Mouse (Mus musculus): ENCODE measurements around the gene Vapb.

Vapb gene

GRCm38 (mm10) chr2:173791904-173792757 lies 54.8 kb downstream of the Vapb start:
- DNase-seq (ENCODE audit: low spot score), result no peak

DNA sequence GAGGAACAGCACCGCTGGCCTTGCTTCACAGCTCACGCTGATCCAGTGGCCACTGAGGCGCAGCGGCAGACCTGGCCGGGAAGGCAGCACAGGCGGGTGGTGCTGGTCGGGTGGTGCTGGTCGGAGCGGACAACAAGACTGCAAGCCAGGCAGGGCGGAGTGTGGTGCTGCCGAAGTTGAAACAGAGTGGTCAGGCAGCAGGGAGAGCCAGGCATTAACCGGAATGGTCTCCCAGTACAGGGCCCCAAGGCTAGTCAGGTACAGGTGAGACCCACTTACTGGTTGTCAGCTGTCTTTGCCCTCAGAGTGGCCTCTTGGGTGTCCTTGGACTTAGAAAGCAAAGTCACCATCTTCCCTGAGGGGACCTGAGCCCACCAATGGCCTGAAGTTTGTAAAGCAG lies 56.7 kb downstream of the Vapb start:
- DNase-seq (ENCODE audit: low spot score), result no peak

- no peak for DNase-seq (ENCODE audit: low spot score)
These were observed 57.5 kb downstream of the Vapb start for GRCm38 (mm10) chr2:173794531-173795510.

DNA sequence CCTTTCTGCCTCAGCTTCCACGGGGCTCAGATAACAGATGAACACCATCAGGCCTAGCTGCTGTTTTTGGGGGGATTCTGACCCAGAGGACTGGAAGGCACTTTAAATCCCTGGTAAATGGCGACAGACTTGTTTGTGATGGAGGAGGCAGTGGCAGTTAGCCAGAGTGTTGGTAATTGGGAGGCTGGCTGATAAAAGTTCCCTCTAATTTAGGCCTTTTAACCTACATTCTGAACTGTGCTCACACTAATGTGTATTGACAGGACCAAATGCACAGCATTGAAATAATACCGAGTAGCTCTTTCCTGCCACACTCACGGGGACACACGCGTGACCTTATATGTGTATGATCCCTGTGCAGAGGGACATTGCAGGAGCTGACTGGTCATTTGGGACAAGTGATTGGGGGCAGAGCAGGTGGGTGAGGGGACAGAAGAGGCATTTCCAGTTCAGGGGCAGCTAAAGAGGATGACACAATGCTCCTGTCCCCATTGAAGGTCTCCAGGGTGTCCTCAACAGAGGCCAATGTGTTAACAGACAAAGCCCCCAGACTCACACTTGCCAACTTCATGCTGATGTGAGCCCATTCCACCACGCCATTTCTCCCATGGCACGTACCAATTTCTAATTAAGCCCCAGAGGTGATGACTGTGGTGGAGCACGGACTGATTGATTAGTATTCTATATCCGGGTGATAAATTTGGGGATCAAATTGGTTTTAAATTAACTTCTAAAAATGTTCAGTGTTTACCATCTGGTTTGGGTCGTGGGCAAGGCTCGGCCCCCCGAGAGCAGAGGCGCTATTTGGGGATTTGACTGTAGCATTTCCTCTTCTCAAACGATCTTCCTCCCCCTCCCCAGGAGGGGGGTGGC lies 58.7 kb downstream of the Vapb start:
- DNase-seq (ENCODE audit: low spot score), result no peak

GRCm38 (mm10) chr2:173796674-173796963 lies 59.3 kb downstream of the Vapb start:
- no peak for DNase-seq (ENCODE audit: low spot score)

GRCm38 (mm10) chr2:173799513-173799912 lies 62.2 kb downstream of the Vapb start:
- DNase-seq (ENCODE audit: low spot score), result no peak

- DNase-seq (ENCODE audit: low spot score), result no peak
These were observed 63.3 kb downstream of the Vapb start for GRCm38 (mm10) chr2:173800566-173800965.

DNA sequence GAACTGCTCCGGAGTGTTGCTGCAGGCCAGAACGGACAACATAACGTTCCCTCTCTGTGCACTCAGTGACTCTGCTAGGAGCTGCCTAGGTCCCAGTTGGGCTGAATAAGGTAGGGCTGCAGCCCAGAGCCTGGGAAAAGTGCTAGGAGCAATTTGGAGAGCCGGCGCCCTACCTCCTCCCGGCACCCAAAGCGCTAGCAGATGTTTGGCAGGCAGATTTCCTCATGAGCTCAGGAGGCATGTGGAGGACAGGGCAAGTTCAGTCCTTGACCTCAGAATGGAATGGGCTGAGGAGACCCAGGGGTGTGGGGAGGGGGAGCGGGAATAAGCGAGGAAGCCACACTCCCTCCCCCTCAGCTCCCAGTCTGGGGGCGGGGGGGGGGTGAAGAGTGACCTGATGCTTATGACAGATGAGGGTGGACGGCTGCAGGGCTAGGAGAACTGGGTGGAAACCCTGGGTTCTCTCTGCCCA lies 64.1 kb downstream of the Vapb start:
- no peak for DNase-seq (ENCODE audit: low spot score)

- DNase-seq (ENCODE audit: low spot score), result no peak
These were observed 64.9 kb downstream of the Vapb start for GRCm38 (mm10) chr2:173802176-173802575.

DNA sequence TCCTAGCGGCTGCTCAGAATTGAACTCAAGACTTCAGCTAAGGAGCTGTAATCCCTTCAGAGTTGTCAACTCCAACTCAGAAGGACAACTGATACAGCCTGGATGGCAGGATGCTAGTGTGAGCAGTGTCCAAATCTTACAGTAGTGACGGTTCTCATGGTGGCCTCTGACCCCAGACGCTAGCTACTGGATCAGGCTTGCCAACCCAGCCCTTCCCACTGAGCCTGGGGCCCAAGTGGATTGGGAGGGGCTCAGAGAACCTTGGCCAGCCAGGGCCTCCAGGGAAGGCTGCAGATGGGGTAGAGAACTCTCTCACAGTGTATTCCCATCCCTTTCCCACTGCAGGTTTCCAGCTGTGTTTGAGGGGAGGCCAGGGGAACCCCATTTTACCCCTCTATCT lies 65.6 kb downstream of the Vapb start:
- DNase-seq (ENCODE audit: low spot score), result no peak

GRCm38 (mm10) chr2:173803827-173804226 lies 66.5 kb downstream of the Vapb start:
- no peak for DNase-seq (ENCODE audit: low spot score)

DNA sequence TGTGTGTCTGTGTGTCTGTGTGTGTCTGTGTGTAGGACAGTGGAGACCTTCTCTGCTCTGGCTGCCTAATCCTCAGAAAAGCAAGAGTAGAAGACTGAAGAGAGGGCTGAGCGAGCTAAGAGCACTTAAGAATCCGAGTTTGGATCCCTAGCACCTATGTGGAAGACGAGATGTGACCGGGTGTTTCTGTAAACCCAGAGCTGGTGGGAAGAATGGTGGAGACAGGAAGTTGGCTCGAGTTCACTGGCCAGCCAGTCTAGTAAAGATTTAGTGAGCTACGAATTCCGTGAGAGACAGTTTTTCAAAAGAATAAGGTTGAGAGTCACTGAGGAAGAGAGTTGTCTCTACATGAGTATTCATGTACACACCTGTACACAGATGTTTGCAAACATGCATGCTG lies 69.3 kb downstream of the Vapb start:
- DNase-seq (ENCODE audit: low spot score), result no peak

DNA sequence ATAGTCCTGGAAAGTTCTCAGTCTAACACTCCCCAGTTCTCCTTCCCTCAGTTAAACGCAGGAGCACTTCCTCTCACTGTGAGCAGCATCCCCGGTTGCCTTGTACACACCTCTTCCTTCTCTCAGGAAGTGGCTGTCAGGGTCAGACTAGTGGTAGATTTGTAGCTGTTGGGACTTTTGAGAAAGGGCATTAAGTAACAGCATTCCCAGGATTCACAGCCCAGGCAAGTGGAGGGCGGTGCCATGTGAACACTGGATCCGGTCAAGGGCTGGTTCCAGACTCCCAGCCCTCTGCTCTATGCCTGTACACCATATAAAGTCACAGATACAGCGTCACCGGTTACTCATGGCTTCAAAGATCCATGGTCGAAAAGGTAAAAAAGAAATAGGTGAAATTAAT lies 71.6 kb downstream of the Vapb start:
- DNase-seq (ENCODE audit: low spot score), result no peak

DNA sequence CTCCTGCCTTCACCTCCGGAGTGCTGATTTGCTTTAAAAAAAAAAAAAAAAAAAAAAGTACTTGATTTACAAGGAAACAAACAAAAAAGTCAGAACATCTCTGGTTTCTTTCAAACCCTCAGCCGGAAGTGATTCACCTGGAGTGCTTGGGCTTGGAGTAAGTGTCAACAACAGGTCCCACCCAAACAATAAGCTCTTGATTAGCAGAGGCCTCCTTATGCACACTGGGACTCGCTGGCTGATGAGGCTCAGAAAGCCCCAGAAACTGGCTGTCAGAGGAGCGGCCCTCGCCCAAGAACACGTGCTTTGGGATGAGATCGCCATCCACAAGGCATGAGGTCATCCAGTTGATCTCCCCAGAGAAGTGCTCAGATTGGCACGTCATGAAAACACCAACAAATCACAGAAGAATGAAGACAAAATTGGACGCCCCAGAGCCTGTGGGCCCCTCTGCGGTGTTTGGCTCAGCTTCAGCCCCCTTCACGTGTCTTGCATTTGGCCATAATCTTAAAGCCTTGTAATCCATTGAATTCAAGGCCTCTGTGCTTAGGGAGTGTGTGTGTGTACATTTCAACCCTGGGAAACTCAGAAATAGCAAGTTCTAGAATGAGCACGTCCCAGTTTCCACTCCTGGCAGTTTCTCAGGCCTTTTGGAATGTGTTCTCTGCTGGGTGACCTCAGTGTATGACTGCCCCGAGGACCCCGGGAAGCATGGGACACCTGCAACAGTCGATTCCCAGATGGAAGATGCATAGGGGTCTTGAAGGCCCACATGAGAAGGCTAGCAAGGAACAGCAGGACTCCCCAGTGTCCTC lies 72.9 kb downstream of the Vapb start:
- no peak for DNase-seq (ENCODE audit: low spot score)

GRCm38 (mm10) chr2:173810851-173811130 lies 73.5 kb downstream of the Vapb start:
- DNase-seq (ENCODE audit: low spot score), result no peak

DNA sequence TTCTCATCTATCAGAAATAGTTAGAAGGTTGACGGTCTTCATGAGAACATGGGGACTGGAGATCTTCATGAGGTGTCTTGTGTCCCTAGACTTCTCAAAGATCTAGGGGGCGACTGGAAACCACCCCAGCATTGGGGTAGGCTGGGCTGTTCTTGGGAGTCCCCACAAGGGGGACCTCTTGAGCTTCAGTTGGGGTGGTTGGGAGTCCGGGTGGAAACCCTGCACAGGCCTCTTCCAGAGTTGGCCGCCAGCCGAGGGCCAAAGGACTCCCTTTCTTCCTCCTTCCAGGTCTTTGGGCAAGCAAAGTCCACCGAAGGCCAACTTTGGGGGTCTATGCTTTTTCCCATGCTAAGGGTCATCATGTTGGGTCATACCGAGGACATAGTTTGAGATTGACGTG lies 74.5 kb downstream of the Vapb start:
- DNase-seq (ENCODE audit: low spot score), result no peak

GRCm38 (mm10) chr2:173813071-173813470 lies 75.8 kb downstream of the Vapb start:
- no peak for DNase-seq (ENCODE audit: low spot score)

- no peak for DNase-seq (ENCODE audit: low spot score)
These were observed 89.0 kb downstream of the Vapb start for GRCm38 (mm10) chr2:173826287-173826686.

DNA sequence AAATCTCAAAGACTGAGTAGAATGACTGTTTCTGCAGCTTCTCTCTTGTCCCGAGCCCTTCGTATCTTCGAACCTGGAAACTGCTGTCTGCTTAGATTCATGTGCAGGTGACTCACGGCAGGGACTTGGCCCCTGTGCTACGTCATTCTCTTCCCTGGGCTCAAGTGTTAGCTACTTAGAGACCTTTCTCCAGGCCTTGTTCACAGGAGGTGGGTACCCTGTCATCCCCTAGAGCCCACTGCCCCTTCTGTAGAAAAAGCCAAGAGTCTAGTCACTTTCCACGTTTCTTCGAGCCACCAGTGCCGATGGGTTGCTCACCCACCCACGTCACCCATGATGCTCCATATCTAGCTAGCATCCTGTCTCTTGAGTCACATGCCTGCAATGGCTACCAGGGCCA lies 89.9 kb downstream of the Vapb start:
- DNase-seq (ENCODE audit: low spot score), result no peak

- no peak for DNase-seq (ENCODE audit: low spot score)
These were observed 90.8 kb downstream of the Vapb start for GRCm38 (mm10) chr2:173828134-173828533.

DNA sequence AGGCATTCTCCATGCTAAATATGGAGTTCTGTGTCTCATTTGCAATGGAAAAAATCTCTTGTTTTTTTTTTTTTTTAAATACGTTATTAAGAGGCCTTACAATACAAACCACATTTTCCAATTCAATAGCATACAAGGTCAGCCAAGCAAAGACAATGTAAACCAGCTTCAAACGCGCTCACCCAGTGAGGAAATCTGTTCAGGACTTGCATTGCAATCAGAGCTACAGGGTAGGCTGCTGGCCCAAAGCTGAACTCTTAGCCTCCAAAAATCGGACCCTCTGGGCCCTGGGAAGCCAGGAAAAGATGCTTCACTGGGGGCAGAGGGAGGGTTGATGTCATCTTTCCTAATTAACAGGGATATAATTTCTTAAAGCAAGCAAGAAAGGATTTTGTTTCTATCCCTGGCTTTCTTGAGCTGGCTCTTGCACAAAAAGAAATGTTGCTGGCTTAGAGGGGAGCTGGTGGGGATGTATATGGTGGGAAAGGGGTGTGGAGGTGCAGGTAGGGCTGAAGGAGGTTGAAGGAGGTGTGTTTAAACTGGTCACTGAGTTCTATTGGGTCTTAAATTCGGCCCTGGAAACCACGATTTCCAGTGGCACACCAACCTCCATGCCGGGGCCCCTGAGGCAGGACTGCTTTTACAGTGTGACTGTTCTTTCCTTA lies 95.6 kb downstream of the Vapb start:
- no peak for DNase-seq (ENCODE audit: low spot score)

All from ovary, postnatal 36 days (tissue).